Mouse (Mus musculus): Measurements from ENCODE around the gene Nfkb2. TPM values are rescaled to one million over a fixed set of nuclear protein-coding genes. Genes with fewer than 3 reads are reported as not detected.

Nfkb2 gene
- polyA plus RNA-seq, 1 experiment = 5.5 TPM

GRCm38 (mm10) chr19:46347936-46348668 lies 44.0 kb downstream of the Nfkb2 start:
- peaks cover 86% of the 10 kb centered on the region for H3K27me3 ChIP-seq (ENCODE audit: control insufficient read depth)
- H3K4me3 ChIP-seq (replicated peaks) = peak overlapping the region; percentile 55
- H3K36me3 ChIP-seq (ENCODE audit: control insufficient read depth) = no peaks in the 10 kb centered on the region
- no peak for TF ChIP-seq TAL1 (IDR thresholded peaks at IDR 0.05; ENCODE audit: low read length)
- TF ChIP-seq GATA1 (IDR thresholded peaks at IDR 0.05; ENCODE audit: low read length) = no peak
- H3K4me1 ChIP-seq (ENCODE audit: control insufficient read depth) = peaks cover 16% of the 10 kb centered on the region
- peaks cover 7% of the 10 kb centered on the region; the same call in 1 of the 2 replicates for H3K9me3 ChIP-seq (ENCODE audit: control insufficient read depth, low read length)

GRCm38 (mm10) chr19:46348761-46349458 lies 44.8 kb downstream of the Nfkb2 start:
- Histone ChIP-seq H3K4me3 (replicated peaks) (peak overlapping the region; percentile 55), H3K27me3 (ENCODE audit: control insufficient read depth) (peaks cover 79% of the 10 kb centered on the region), H3K36me3 (ENCODE audit: control insufficient read depth) (no peaks in the 10 kb centered on the region), H3K9me3 (ENCODE audit: control insufficient read depth, low read length) (peaks cover 7% of the 10 kb centered on the region; the same call in 1 of the 2 replicates), H3K4me1 (ENCODE audit: control insufficient read depth) (peaks cover 15% of the 10 kb centered on the region)
- TF ChIP-seq TAL1 (IDR thresholded peaks at IDR 0.05; ENCODE audit: low read length) (no peak), GATA1 (IDR thresholded peaks at IDR 0.05; ENCODE audit: low read length) (no peak)

- peaks cover 7% of the 10 kb centered on the region; the same call in 1 of the 2 replicates for H3K9me3 ChIP-seq (ENCODE audit: control insufficient read depth, low read length)
- TF ChIP-seq TAL1 (IDR thresholded peaks at IDR 0.05; ENCODE audit: low read length) = no peak
- no peak for TF ChIP-seq GATA1 (IDR thresholded peaks at IDR 0.05; ENCODE audit: low read length)
- H3K36me3 ChIP-seq (ENCODE audit: control insufficient read depth) = no peaks in the 10 kb centered on the region
- no peak overlapping the region for H3K4me3 ChIP-seq (replicated peaks)
- H3K4me1 ChIP-seq (ENCODE audit: control insufficient read depth) = peaks cover 15% of the 10 kb centered on the region
- peaks cover 75% of the 10 kb centered on the region for H3K27me3 ChIP-seq (ENCODE audit: control insufficient read depth)
These were observed 45.4 kb downstream of the Nfkb2 start for GRCm38 (mm10) chr19:46349550-46349949.

GRCm38 (mm10) chr19:46350168-46350932 lies 46.2 kb downstream of the Nfkb2 start, which contains the start of gene 2310034G01Rik:
Gene 2310034G01Rik (minus strand): TSS chr19:46350302.
- Histone ChIP-seq H3K4me1 (ENCODE audit: control insufficient read depth) (peaks cover 15% of the 10 kb centered on the region), H3K9me3 (ENCODE audit: control insufficient read depth, low read length) (peaks cover 7% of the 10 kb centered on the region; the same call in 1 of the 2 replicates), H3K4me3 (replicated peaks) (peak within 1 kb of the TSS; percentile 55), H3K36me3 (ENCODE audit: control insufficient read depth) (no peaks in the 10 kb centered on the region), H3K27me3 (ENCODE audit: control insufficient read depth) (peaks cover 68% of the 10 kb centered on the region)
- TF ChIP-seq TAL1 (IDR thresholded peaks at IDR 0.05; ENCODE audit: low read length) (no peak), GATA1 (IDR thresholded peaks at IDR 0.05; ENCODE audit: low read length) (no peak)

- Histone ChIP-seq H3K4me1 (ENCODE audit: control insufficient read depth) (peaks cover 30% of the 10 kb centered on the region), H3K36me3 (ENCODE audit: control insufficient read depth) (no peaks in the 10 kb centered on the region), H3K4me3 (replicated peaks) (peak overlapping the region; percentile 66), H3K9me3 (ENCODE audit: control insufficient read depth, low read length) (no peaks in the 10 kb centered on the region), H3K27me3 (ENCODE audit: control insufficient read depth) (peaks cover 27% of the 10 kb centered on the region)
- 0 out of 2 replicates have a peak, but pooled peaks have one; percentile 3 for TF ChIP-seq GATA1 (IDR thresholded peaks at IDR 0.05; ENCODE audit: low read length)
- no peak for TF ChIP-seq TAL1 (IDR thresholded peaks at IDR 0.05; ENCODE audit: low read length)
These were observed 52.6 kb downstream of the Nfkb2 start for GRCm38 (mm10) chr19:46356701-46357138.

GRCm38 (mm10) chr19:46357344-46358280 lies 53.5 kb downstream of the Nfkb2 start:
- H3K4me3 ChIP-seq (replicated peaks) = peak overlapping the region; percentile 66
- no peaks in the 10 kb centered on the region for H3K36me3 ChIP-seq (ENCODE audit: control insufficient read depth)
- H3K4me1 ChIP-seq (ENCODE audit: control insufficient read depth) = peaks cover 29% of the 10 kb centered on the region
- H3K27me3 ChIP-seq (ENCODE audit: control insufficient read depth) = peaks cover 21% of the 10 kb centered on the region
- no peaks in the 10 kb centered on the region for H3K9me3 ChIP-seq (ENCODE audit: control insufficient read depth, low read length)
- TF ChIP-seq TAL1 (IDR thresholded peaks at IDR 0.05; ENCODE audit: low read length) = no peak
- no peak for TF ChIP-seq GATA1 (IDR thresholded peaks at IDR 0.05; ENCODE audit: low read length)

GRCm38 (mm10) chr19:46358381-46358780 lies 54.3 kb downstream of the Nfkb2 start:
- Histone ChIP-seq H3K27me3 (ENCODE audit: control insufficient read depth) (peaks cover 19% of the 10 kb centered on the region), H3K36me3 (ENCODE audit: control insufficient read depth) (no peaks in the 10 kb centered on the region), H3K4me1 (ENCODE audit: control insufficient read depth) (peaks cover 24% of the 10 kb centered on the region), H3K9me3 (ENCODE audit: control insufficient read depth, low read length) (no peaks in the 10 kb centered on the region), H3K4me3 (replicated peaks) (no peak overlapping the region)
- no peak for TF ChIP-seq GATA1 (IDR thresholded peaks at IDR 0.05; ENCODE audit: low read length)
- TF ChIP-seq TAL1 (IDR thresholded peaks at IDR 0.05; ENCODE audit: low read length) = no peak

Other genes starting within 250 kb of the Nfkb2 start
- 3.1 and 3.4 TPM in 2 replicates for gene Nolc1, start 228.5 kb upstream of the Nfkb2 start, polyA plus RNA-seq (2012)
- 0.02 TPM in 1 of 2 replicates, not detected in the other for gene Elovl3, start 172.4 kb upstream of the Nfkb2 start, polyA plus RNA-seq (2012)
- gene Pitx3, start 156.0 kb upstream of the Nfkb2 start, polyA plus RNA-seq (2012) = not detected in 2 replicates
- gene Gbf1, start 151.8 kb upstream of the Nfkb2 start, polyA plus RNA-seq (2012) = 23.8 and 31.8 TPM in 2 replicates
- gene Psd, start 22.8 kb downstream of the Nfkb2 start, polyA plus RNA-seq (2012) = 7.6 and 8.3 TPM in 2 replicates
- 10.4 and 12.7 TPM in 2 replicates for gene Fbxl15, start 23.9 kb downstream of the Nfkb2 start, polyA plus RNA-seq (2012)
- gene Cuedc2, start 34.4 kb downstream of the Nfkb2 start, polyA plus RNA-seq (2012) = 15.7 and 17.4 TPM in 2 replicates
- gene Mfsd13a, start 36.8 kb downstream of the Nfkb2 start, polyA plus RNA-seq (2012) = 0.20 and 0.73 TPM in 2 replicates
- not detected in 2 replicates for gene 2310034G01Rik, start 46.0 kb downstream of the Nfkb2 start, polyA plus RNA-seq (2012)
- 4.0 and 5.4 TPM in 2 replicates for gene Actr1a, start 91.4 kb downstream of the Nfkb2 start, polyA plus RNA-seq (2012)
- 0.70 and 0.73 TPM in 2 replicates for gene Sufu, start 92.6 kb downstream of the Nfkb2 start, polyA plus RNA-seq (2012)
- gene Trim8, start 197.4 kb downstream of the Nfkb2 start, polyA plus RNA-seq (2012) = 4.2 and 5.2 TPM in 2 replicates

Data from erythroblast, embryonic 14.5 days (primary cell).